Mouse (Mus musculus): ENCODE results near the gene Slc27a5. TPM values are rescaled to one million over a fixed set of nuclear protein-coding genes. Genes with fewer than 3 reads are reported as not detected.

Slc27a5 gene
- total RNA-seq, 2 experiments from 2014 or later = not detected

DNA sequence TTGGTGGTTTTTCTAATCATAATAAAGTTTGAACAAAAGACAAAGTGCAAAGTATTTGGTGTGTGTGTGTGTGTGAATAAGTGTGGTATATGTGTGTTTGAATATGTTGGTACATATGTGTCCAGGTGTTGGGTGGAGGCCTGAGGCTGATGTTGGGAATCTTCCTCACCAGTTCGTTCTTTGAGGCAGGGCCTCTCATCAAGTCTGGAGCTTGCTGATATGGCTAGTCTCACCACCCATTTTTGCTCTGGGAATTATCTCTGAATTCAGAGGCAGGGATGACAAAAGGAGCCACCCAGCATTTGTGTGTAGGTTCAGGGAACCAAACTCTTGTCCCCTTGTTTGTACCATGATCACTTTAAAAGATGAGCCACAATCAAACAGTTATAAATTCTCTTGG is 12.3 kb downstream of the Slc27a5 start:
- DNase-seq = no peak

DNA sequence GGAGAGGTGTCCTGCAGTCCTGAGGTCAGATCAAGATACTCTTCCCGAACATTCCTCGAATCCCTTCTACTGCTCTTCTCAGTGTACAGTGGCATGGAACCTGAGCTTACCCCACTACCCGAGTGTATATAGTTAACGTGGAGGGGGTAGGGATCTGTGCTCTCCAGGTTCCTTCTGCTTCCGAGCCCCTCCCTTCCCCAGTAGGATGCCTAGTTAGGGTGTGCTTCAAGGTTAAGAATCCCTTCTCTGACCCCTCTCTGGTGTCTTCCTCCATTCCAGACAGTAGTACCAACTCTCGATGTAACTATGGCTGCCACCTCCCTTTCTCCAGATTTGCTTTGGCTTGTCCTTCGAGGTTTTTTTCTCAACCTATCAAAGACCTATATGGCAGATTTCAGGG is 17.7 kb downstream of the Slc27a5 start:
- DNase-seq = no peak

- no peak for DNase-seq
These were observed 18.2 kb downstream of the Slc27a5 start for GRCm38 (mm10) chr7:12979776-12980175.

- DNase-seq = no peak
These were observed 18.9 kb downstream of the Slc27a5 start for GRCm38 (mm10) chr7:12978931-12979722.

DNA sequence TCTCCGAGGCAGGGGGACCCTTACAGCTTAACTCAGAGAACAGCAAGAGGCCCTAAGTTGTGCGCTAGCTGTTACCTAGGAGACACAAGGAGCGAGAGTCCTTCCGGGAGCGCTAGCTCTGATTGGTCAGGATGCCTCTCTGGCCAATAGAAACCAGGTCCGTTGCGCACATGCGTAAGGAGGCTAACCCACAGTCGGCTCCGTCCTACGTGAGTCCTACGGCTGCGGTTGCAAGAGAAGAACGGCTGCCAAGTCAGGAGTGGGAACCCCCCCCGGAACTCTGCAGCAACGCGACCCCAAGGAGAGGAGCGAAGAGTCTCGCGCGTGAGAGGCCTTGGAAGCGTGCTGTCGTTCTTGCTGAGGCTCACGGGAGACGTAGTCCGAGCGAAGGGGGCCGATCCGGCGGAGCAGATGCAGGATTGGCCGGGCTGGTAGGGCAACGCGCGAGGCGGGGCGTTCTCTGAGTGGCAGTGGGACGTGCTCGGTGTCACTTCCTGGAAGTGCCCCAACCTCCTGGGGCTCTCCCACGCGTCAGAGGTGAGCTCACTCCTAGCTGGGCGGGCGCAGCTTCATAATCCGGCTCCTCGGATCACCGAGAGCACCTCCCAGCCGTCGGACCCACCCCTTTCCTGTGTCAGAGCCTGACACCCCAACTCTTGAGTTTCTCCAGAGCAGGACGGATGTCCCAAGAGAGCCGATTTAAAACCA is 20.2 kb downstream of the Slc27a5 start, which contains the start of gene Zfp446:
Gene Zfp446, plus strand, starts transcription at position 167 of the 708 bp plus-strand sequence.
- peak; percentile 99 for DNase-seq

DNA sequence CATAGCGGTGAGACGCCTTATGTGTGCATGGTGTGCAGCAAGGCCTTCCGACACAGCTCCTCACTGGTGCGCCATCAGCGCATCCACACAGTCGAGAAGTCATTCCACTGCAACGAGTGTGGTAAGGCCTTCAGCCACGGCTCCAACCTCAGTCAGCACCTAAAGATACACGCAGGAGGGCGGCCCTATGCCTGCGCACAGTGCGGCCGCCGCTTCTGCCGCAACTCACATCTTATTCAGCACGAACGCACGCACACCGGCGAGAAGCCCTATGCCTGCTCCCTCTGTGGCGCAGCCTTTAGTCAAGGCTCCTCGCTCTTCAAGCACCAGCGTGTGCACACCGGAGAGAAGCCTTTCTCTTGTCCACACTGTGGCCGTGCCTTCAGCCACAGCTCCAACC is 27.1 kb downstream of the Slc27a5 start:
- DNase-seq = no peak

GRCm38 (mm10) chr7:12966104-12966845 is 31.7 kb downstream of the Slc27a5 start:
- DNase-seq = peak; percentile 56

GRCm38 (mm10) chr7:12965678-12966091 is 32.3 kb downstream of the Slc27a5 start, which contains the start of gene Zfp324:
Gene Zfp324, plus strand, starts transcription at chr7:12965838.
- peak; percentile 92 for DNase-seq

GRCm38 (mm10) chr7:12961511-12962141 is 36.4 kb downstream of the Slc27a5 start:
- DNase-seq = peak; percentile 26

GRCm38 (mm10) chr7:12959718-12960117 is 38.3 kb downstream of the Slc27a5 start:
- no peak for DNase-seq

GRCm38 (mm10) chr7:12958948-12959347 is 39.0 kb downstream of the Slc27a5 start:
- DNase-seq = no peak

GRCm38 (mm10) chr7:12957511-12957910 is 40.5 kb downstream of the Slc27a5 start:
- no peak for DNase-seq

- DNase-seq = no peak
These were observed 43.1 kb downstream of the Slc27a5 start for GRCm38 (mm10) chr7:12954896-12955295.

DNA sequence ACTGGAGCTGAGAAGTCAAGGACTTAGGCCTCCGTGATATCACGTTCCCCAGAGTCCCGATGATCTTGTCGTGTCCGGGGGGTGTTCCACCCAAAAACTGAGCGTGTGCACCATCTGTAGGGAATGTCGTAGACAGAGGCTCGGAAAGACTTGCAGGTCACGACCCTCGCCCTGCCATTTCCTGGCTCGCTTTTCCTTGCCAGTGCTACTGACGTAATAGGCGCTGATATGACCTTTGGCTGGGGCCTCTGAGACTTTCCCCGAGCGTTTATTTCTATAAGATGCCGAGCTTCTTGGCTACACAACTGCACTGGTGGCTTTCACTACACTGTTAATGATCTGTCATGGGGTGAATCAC is 48.1 kb downstream of the Slc27a5 start:
- DNase-seq = no peak

GRCm38 (mm10) chr7:12949032-12949871 is 48.7 kb downstream of the Slc27a5 start:
- DNase-seq = peak; percentile 91

DNA sequence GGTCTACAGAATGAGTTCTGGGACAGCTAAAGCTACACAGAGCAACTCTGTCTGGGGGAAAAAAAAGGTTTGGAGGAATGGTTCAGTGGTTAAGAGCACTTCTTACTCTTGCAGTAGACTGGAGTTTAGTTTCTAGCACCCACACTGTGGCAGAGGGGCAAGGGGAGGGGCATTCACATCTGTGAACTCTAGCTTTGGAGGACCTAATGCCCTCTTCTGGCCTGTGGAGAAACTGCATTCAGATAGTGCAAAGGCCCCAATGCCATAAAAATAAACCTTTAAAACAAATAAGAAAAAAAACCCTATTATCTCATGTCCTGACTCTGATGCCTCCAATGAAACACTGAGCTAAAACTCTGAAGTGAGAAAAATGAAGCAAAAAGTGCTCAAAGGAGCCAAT is 54.5 kb downstream of the Slc27a5 start:
- DNase-seq = no peak

DNA sequence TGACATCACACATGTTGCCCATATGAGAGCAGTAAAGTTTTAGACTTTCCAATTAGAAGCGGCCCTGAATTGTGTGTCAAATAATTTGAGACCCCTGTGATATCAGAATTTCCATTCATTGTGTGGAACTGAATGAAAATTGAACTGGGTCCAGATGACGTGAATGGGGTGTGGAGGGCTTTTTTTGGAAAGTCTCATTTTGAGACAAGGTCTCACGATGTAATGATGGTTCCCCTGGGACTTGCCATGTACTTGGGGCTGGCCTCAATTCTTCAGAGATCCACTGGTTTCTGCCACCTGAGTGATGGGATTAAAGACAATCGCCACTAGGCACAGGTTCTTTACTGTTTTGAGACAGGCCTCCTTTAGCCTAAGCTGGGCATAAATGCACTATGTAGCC is 57.4 kb downstream of the Slc27a5 start:
- DNase-seq = no peak
